Mouse (Mus musculus) R1 (cell line): ENCODE measurements around the gene Faap100.
"Not testable (repeated sequence)": the region's sequence is repeated elsewhere in the genome, so short reads cannot be mapped to it uniquely, and the experiment has no call there.

Experiments used
- DNase-seq: peaks from one replicate; pipeline ENCODE4 v3.0.0-alpha.2; 2018; ENCODE audit warnings: low read depth, low spot score

The Faap100 gene

DNA sequence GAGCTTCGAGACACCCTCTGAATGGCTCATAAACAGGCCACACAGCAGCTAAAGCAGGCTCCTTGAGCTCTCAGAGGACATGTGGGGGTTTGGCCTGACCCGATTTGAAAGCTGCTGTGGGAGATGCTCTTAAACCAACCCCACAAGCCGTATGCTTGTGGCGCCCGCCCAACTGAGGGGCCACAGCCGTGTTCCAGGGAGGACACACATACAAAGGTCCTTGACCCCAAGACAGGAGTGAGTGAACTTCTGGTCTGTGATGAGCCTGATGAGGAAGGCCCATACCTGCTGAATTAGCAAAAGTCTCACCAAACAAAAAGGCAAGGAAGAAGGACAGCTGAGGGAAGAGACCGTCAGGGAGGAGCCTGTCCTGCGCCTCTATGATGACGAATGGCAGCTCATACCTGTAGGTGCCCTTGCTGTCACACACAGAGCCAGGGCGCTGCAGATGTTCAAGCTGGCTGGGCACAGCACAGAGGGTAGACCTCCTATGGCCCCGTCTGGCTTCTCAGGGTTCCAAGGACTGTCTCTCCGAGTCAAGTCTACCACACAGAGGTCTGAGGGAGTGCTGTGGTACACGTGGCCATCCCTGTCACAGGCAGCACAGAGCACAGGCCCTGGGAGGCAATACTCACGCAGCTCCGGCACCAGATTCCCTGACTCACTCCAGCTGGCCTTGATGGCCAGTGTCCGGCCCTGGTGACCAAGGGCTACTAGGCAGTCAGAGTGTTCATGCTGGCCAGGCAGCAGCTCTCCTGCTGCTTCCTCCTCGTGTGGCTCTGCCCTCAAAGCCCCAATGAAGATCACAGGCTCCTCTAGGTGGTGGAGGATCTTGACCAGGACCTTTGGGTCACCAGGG, 2.0 kb downstream of the Faap100 start:
- DNase-seq = no peak

DNA sequence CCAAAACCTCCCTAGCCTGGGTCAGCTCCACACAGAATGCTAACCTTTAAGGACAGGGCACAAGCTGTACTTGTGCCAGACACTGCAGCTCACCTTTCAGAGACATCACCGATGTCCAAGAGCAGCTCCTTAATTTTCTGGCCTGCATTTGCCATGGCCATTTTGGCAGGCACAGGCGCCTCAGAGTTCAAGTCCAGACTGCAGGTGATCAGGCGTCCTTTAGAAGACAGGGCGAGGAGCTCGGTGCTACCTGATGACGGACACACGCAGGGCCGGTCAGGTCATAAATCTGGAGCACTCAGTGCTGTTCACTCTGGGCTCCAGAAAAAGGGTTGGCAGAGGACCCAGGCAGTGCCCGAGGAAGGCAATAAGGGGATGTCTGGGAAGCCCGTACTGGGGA, 3.2 kb downstream of the Faap100 start:
- DNase-seq = no peak

DNA sequence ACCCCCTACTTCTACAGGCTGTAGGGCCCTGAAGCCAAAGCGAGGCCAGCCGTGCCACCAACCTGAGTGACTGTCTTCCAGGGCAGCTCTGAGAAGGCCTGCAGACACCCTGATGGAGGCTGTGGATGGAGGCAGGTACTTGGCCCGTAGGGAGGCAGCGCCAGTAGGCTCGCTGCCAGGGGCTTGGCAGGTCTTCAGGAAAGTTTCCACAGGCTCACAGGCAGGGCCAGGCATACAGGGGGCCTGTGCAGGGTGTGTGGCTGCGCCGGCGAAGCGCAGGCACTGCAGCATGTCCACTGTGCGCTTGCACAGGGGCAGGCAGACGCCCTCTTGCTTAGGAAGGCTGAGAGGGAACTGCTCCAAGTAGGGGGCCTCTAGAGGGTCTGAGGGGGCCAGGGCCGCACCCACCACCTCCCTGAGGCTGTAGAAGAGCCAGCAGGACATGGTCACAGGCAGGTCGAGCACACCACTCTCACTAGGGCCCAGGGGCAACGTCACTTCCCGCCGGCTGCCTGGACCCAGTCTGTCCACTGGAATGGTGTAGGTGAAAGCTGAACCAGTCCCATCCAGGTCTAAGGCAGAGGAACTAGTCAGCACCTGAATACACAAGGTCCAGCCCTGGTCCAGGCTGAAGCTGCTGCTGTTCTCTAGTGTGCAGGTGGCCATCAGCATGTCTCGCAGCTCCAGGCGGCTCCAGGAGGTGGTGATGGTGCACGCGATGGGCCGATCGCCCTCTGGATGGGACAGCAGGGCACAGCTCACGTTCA, 4.6 kb downstream of the Faap100 start:
- DNase-seq = no peak

DNA sequence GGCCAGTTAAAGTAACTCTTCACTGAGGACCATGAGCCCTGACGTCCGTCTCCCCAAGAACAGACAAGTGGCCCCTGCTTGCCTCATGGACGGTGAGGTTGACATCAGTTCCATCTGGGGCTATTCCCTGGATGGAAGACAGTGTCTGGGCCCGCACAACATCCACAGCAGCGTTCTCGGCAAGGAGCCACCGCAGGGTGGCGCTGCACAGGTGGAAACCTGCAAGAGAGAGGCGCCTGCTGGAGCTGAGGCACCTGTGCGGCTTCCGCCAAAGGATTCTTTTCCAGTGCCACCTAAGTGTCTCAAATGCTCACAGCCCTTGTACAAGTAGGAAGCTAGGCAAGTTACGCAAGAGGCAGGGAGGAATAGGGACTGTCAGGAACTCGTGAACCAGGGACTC, 5.5 kb downstream of the Faap100 start:
- DNase-seq = peak; percentile 77

DNA sequence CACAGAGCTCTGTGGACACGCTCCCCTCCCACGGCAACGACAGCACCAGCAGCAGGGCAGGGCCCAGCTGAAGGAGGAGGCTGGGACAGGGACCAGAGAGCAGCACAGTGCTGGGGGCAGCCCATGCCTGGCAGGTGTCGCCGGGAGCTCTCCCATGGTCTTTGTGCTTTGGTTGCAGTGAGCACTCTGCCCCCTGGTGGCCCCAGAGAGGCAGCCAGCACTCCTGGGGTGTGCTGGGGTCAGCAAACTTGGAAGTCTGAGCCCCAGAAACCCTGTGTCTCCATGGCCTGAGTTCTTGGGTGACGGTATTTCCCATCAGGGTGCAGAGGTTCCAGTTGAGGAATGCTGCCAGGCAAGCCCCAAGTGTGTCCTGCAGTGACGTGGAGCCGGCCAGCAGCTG, 8.9 kb downstream of the Faap100 start:
- DNase-seq = peak; percentile 78

DNA sequence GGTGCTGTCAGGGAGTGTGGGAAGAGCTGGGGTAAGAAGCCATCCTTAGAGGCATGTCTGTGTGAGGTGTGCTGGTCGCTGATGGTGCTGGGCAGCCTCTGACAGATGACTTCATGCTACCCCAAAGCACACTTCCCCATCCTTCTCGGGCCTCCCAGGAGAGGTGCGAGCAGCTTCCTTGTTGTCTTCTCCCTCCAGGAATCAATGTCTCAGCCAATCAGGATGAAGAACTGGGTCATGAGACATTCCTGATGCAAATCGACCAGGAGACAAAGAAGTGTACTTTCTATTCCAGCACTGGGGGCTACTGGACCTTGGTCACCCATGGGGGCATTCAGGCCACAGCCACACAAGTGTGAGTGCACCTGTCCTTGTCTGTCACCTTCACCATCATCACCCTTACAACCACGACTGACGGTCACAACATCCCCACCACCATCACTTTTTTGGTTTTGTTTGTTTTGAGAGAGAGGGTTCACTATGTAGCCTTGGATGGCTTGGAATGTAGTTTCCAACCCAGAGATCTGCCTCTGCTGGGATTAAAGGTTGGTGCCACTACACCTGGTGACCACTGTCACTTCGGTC, 12.0 kb downstream of the Faap100 start:
- DNase-seq = peak; percentile 44

DNA sequence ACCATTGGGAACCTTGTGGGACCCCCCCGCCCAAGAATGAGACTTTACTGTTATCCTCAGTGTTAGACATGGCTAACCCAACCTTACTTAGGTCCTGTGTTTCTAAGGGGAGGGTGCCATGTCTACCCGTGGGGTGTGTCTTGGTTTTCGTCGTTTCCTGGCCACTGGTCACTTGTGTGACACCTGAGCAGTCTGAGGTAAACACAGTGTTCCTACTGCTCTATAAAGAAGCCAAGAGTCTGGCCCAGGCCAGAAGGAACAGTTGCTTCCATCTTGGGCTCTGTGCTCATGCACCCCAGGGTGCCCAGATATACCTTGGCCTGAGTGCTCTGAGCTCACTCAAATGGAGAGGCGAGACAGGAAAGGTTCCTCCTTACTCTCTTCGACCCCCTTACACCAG, 15.7 kb downstream of the Faap100 start:
- DNase-seq = no peak

DNA sequence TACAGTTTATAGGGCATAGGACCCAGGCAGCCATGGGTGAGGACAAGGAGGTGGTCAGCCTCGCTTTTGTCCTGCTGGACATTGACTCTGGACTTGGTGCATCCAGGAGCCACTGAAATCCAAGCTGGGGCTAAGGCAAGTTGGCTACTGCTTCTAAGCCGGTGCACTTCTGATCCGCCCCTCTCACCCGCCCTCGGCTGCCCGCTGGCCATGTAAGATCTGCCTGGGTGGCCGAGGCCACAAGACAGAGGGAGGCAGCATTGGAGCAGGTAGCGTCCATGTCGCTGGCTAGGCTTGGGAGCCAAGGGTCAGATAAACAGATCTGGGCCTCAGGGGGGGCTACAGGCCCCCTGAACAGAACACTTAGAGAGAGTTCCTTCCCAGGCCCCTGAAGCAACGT, 17.3 kb downstream of the Faap100 start, which contains the start of gene Fscn2:
Fscn2 (plus strand) TSS at position 240 of the 400 bp plus-strand sequence.
- no peak for DNase-seq

DNA sequence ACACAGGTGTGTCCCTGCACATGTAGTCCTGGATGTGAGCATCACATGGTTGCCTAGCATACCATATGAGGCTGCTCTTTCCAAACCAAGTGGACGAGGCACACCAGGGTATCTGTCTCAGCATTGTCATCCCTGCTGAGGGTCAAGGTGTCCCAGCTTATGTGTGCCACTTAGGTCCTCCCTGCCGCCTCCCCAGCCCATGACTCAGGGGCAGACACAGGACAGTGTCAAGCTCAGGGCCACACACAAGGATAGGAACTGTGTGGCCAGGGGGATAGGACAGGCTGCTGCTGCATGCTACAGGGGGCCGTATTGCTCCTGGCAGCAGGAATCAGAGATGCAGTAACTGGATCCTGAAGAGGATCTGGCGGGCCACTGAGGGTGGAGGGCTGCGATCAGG, 17.8 kb downstream of the Faap100 start:
- DNase-seq = no peak

DNA sequence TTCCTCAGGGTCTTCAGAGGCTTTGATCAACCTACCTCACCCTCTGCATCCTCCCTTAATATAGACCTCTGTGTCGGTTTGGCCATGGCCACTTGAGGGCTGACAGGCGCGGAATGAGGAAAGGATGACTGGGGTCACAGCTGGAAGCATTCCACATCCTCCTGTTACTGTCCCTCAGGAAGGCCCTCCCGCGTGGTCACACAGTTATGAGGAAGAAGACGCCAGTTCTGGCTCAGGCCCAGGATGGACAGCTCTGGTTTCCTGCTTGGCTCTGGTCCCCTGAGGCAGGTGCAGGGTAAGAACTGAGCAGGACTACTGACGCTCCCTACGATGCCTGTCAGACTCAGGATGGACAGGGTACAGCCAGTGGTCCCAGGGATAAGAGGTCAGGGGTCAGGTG, 18.5 kb downstream of the Faap100 start:
- no peak for DNase-seq

DNA sequence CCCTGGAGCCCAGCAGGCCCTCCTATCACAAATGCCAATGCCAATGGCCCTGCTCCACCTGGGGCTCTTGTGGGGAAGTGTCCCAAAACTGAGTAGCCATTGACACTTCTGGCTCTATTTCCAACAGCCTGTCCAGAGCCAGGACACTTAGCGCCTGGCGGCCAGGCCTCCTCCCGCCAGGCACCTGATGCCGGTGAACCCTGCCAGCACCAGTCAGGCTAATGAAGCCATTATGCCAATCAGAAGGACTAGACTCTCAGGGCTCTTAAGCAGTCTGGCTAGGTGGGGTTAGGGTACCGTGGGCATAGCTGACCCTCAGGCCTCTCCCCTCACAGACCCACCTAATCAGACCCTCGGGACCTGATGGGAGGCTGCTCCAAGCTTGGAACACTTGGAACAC, 19.2 kb downstream of the Faap100 start:
- DNase-seq = no peak

DNA sequence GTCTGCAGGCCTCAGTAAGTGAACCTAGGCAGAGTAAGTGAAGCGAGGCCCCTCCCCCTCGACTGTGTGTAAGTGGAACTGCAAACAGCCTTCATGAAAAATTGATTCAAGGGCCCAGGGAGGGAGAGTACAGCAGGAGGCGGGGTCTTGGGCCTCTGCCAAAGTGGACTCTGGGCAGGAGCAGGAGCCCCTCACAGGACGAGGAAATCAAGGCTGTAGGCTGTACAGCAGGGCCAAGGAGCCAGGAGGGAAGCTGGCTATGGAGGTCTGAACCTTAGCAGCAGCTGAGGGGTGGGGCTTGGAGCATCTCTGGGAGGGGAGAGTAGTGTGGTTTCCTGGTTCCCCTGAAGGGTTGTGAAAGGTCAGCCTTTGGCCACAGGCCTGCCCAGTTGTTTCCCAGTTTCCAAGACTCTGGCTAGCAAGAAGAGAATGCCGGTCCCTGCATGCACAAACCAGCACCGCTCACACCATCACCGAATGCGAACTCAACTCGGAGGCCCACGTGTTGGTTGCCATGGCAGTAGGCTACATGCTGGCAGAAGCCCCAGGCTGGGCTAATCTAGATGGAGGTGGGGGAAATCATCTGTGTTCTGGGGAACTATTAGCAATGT, 20.7 kb downstream of the Faap100 start:
- peak; percentile 54 for DNase-seq

DNA sequence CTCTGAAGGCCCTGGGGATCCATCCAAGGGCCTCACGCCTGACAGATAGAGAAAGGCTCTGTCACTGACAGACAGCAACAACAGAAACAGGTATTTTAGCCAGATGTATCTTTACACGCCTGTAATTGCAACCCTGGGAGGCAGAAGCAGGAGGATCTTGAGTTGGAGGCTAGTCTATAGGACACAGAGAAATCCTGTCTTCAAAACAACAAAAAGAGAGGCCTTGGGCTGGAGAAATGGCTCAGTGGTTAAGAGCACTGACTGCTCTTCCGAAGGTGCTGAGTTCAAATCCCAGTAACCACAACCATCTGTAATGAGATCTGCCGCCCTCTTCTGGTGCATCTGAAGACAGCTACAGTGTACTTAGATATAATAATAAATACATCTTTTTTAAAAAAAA, 21.7 kb downstream of the Faap100 start:
- no peak for DNase-seq

DNA sequence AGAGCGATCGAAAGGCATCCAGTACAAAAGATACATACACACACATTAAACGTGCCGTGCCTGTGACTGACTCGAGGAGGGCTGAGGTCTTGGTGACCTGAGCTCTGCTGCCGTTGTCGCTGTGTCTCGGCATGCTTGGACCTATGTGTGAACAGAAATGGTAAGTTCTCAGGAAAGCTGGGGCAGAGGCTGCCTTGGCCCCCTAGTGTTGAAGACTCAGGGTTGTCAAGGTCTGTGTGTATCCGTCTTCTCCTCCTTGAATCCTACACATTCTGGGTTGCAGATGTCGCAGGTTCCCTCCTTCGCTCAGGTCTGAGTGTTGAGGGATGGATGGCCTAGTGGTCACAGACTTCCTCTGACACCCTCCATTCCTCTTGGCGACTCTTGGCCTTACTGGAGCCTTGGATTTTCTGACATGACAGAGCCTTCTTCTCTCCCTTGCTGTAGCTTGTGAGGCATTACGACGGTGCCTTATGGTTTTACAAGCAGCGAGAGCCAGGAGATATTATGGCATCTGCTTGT, 22.2 kb downstream of the Faap100 start:
- peak; percentile 58 for DNase-seq

DNA sequence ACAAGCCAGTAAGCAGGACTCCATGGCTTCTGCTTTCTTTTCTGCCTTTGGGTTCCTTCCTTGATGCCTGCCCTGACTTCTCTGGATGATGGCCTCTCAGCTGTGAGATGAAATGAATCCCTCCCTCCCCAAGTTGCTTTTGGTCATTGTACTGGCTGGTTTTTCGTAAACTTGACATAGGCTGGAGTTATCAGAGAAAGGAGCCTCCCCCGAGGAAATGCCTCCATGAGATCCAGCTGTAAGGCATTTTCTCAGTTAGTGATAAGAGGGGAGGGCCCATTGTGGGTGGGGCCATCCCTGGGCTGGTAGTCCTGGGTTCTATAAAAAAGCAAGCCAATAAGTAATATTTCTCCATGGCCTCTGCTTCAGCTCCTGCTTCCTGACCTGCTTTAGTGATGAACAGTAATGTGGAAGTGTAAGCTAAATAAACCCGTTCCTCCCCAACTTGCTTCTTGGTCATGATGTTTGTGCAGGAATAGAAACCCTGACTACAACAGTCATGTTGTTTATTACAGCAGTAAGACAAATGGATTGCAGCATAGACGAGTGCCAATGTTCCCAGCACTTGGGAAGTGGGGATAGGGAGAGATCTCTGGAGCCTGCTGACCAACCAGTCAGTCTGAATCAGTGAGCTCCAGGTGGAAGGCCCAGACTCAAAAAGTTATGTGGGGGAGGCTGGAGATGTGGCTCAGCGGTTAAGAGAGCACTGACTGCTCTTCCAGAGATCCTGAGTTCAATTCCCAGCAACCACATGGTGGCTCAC, 23.1 kb downstream of the Faap100 start:
- no peak for DNase-seq

DNA sequence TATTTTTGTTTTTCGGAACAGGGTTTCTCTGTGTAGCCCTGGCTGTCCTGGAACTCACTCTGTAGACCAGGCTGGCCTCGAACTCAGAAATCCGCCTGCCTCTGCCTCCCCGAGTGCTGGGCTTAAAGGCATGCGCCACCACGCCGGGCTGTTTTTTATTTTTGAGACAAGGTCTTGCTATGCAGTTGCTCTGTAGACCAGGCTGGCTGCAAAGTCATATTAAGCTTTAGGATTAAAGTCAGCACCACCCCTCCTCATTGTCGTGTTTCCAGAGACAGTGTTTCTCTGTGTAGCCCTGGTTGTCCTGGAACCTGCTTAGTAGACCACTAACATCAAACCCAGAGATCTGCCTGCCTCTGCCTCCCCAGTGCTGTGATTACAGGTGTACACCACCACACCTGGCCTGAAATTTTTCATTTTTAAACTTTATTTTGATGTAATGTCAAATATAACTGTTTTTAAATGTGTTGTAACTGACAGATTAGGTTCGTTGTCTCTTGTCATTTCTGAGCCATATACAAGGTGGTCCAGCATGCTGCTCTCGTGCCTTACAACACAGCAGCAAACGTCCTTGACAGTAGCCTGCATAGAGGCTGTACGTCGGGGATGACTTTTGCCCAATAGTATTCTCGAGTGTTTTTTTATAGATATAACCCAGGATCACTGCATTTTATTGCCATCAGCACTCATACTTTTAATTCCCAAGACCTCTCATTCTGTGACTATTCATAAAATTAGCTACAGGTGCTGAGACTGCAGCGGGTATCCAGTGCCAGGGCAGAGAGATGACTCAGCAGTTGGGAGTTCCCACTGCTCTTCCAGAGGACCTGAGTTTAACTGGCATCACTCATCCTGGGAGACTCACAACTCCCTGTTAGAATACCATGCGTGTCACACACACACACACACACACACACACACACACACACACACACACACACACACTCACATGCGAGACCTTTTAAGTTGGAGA, 24.0 kb downstream of the Faap100 start:
- no peak for DNase-seq

DNA sequence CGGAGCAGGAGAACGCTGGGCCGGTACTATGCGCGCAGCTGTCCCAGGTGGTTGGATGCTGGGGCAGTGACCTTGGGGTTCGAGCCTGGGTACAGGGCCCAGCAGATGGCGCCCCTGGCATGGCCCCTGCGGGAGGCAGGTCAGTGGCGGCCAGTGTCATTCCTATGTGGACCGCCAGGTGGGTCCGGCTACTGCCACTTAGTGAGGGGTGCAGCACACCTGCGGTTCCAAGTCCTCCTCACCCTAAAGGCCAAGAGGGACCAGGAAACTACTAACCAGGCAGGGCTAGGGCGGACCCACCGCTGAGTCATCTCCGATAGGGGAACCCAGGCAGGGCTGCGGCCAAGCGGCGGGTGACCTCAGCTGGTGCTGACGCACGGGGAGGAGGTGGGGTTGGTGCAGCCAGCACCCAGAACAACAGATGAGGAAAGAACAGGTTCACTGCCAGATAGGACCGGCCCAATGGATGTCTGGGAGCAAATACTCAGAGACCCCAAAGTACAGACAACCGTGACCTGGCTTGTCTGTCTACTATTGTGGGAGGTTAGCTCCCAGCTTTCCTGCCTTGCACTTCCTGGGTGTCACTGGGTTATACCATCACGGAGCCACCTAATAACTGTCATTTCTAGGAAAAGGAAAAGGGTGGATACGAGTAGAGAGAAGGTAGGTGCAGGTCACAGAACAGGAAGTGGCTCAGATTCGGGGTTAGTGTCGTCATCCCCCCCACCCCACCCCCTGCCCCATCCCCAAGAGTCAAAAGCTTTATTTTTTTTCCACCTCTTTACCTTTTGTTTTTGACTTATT, 24.9 kb downstream of the Faap100 start:
- peak; percentile 45 for DNase-seq

DNA sequence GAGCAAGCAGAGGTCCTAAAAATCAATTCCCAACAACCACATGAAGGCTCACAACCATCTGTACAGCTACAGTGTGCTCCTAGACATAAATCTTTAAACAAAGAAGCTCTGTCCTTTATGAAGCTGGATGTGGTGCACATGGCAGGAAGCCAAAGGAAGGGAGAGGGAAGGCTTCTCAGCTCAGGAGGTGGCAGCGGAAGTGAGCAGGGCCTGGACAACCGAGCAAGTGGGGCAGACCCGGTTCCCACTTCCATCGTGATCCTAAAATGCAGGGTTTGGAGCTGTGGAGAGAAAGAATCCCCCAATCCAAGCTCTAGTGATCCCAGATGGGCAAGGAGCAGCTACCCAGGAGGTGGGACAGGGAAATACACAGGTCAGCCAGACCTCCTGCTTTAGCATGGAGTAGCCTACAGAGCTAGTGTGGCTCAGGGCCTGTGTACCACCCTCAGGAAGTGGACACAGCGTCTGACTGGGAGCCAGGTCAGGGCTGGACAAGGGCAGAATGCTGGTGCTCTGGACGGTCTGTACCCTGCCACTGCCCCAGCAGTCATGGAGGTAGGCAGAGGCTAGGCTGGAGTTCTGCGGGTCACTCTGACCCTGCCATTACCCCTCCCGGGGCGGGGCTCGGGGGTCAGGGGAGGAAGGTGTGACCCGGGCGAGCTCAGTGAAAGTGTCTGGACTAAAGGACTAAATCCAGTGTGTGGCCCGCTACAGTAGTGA, 25.8 kb downstream of the Faap100 start:
- no peak for DNase-seq

DNA sequence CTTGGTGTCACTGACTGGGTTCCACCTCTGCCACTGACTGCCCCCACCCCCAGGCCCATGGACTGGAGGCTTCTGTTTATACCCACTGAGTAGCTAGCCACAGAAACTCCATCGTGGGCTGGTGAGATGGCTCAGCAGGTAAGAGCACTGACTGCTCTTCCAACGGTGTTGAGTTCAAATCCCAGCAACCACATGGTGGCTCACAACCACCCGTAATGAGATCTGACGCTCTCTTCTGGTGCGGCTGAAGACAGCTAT, 26.5 kb downstream of the Faap100 start:
- not testable (repeated sequence) for DNase-seq
